Comparison of ENCODE assay signal across 23 mouse cellular contexts in the genomic region with DNA sequence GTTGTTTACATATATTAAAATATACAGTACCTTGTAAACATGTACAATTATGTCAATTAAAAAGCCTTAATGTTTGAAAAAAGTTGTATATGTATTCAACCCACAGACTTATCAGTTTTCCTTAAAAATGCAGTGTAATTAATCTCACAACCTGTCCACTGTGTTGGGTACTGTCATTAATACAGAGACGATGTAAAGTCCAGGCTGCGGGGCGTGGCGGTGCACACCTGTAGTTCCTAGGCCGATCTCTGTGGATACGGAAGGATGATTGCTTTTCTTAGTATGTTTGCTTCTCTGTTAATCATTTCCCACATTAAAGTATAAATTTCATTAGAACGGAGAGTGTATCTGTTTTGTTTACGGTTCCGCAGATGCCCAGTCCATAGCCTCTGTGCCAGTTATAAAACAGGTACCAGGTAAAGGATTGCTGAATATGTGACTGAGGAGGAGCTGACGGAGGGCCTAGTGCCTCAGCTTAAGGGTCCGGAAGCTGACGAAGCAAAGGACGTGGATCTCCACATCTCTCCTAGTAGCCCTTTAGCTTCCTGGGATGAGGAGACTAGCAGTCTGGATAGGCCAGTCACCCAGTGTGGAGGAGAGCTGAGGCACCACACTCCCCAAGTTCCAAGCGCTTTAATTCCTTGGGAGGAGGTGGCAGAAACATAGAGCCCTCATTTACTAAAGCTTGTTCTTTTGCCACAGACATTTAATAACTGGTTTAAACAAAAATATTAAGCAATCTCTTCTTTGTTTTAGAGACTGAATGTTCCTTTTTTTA. TPM values are rescaled to one million over a fixed set of nuclear protein-coding genes. Genes with fewer than 3 reads are reported as not detected.
"Had no signal": no experiment of that assay in that cellular context is flagged by ENCODE, and none has a peak within 500 bp of the region (broad histone marks: within the 10 kb centered on the region; RNA-seq: fewer than 3 reads in every experiment).

No protein-coding gene starts in this region.

- H3K27me3 ChIP-seq: limb, embryonic 13.5 days; liver, embryonic 12.5 days; liver, embryonic 15.5 days; lung, embryonic 15.5 days; megakaryocyte, embryonic 14.5 days; midbrain, embryonic 15.5 days; neural tube, embryonic 12.5 days had no signal

- DNase-seq: kidney, adult 2 months; kidney, postnatal 25 days; liver; lung, adult 18-20 months; lung, postnatal 10 days; lung, postnatal 36 days; retina, postnatal 1 day; right cerebral cortex, postnatal 25 days; thymus, adult 2 months; thymus, postnatal 14 days; thymus, postnatal 4 days had no signal

- H3K4me1 ChIP-seq: limb, embryonic 10.5 days; limb, embryonic 13.5 days; liver, embryonic 12.5 days; liver, embryonic 15.5 days; lung, embryonic 15.5 days; midbrain, embryonic 10.5 days; midbrain, embryonic 15.5 days; neural tube, embryonic 12.5 days had no signal

- H3K36me3 ChIP-seq: limb, embryonic 10.5 days; limb, embryonic 13.5 days; liver, embryonic 12.5 days; liver, embryonic 15.5 days; lung, embryonic 15.5 days; midbrain, embryonic 10.5 days; midbrain, embryonic 15.5 days; neural tube, embryonic 12.5 days had no signal

- H3K4me2 ChIP-seq: limb, embryonic 13.5 days; liver, embryonic 12.5 days; liver, embryonic 15.5 days; lung, embryonic 15.5 days; midbrain, embryonic 15.5 days; neural tube, embryonic 12.5 days had no signal

- ATAC-seq: liver, embryonic 12.5 days; midbrain, embryonic 15.5 days had no signal

- H3K9ac ChIP-seq: limb, embryonic 13.5 days; liver, embryonic 12.5 days; liver, embryonic 15.5 days; lung, embryonic 15.5 days; midbrain, embryonic 15.5 days; neural tube, embryonic 12.5 days had no signal

- H3K4me3 ChIP-seq: limb, embryonic 10.5 days; limb, embryonic 13.5 days; liver, embryonic 12.5 days; liver, embryonic 15.5 days; lung, embryonic 15.5 days; megakaryocyte, embryonic 14.5 days; midbrain, embryonic 10.5 days; midbrain, embryonic 15.5 days; neural tube, embryonic 12.5 days had no signal

- H3K9me3 ChIP-seq: limb, embryonic 10.5 days; limb, embryonic 13.5 days; liver, embryonic 12.5 days; liver, embryonic 15.5 days; lung, embryonic 15.5 days; megakaryocyte, embryonic 14.5 days; midbrain, embryonic 10.5 days; midbrain, embryonic 15.5 days; neural tube, embryonic 12.5 days had no signal

- H3K27ac ChIP-seq: kidney, postnatal 0 days; limb, embryonic 10.5 days; limb, embryonic 13.5 days; liver, embryonic 12.5 days; liver, embryonic 15.5 days; lung, embryonic 15.5 days; midbrain, embryonic 10.5 days; midbrain, embryonic 15.5 days; neural tube, embryonic 12.5 days had no signal

RNA-seq across cellular contexts. Expression of gene Slc26a4, which starts 46.9 kb away (rescaled TPM):
- total RNA-seq: neutrophil, adult 5-6 weeks had no signal
- polyA plus RNA-seq: liver, embryonic 12.5 days; liver, embryonic 15.5 days; lung, embryonic 15.5 days; midbrain, embryonic 10.5 days; neural tube, embryonic 12.5 days; spleen, adult 2 months had no signal
